Mouse (Mus musculus) embryonic facial prominence, embryonic 12.5 days (tissue): ENCODE results near the gene Olfr465-ps1. TPM values are rescaled to one million over a fixed set of nuclear protein-coding genes. Genes with fewer than 3 reads are reported as not detected.
A peak's percentile ranks its signal among the peaks of the same experiment; 100 is the strongest.

Experiments
- ATAC-seq: fragments of 200-750 bp; cut with Nextera tagmentation; 2 replicates; pipeline ENCODE4 v1.8.0; 2017; ENCODE audit not compliant: insufficient number of reproducible peaks, insufficient read depth, low FRiP score, low TSS enrichment
- H3K27ac ChIP-seq: fragments of 300-500 bp; sonication (generic); 2 replicates; pipeline ENCODE4 v1.5.1; 2016; ENCODE audit warnings: mild to moderate bottlenecking
- H3K27me3 ChIP-seq: fragments of 300-500 bp; sonication (generic); 2 replicates; pipeline ENCODE4 v1.6.1; 2016; ENCODE audit warnings: mild to moderate bottlenecking, moderate library complexity
- H3K36me3 ChIP-seq: fragments of 300-500 bp; sonication (generic); 2 replicates; pipeline ENCODE4 v1.6.1; 2016; ENCODE audit warnings: mild to moderate bottlenecking
- H3K4me1 ChIP-seq: fragments of 300-500 bp; sonication (generic); 2 replicates; pipeline ENCODE4 v1.6.1; 2016
- H3K4me2 ChIP-seq: fragments of 300-500 bp; sonication (generic); replicated peaks from 2 replicates; pipeline ENCODE4 v1.6.1; 2016; ENCODE audit warnings: mild to moderate bottlenecking, moderate library complexity
- H3K4me3 ChIP-seq: fragments of 300-500 bp; sonication (generic); 2 replicates; pipeline ENCODE4 v1.5.1; 2016; ENCODE audit warnings: mild to moderate bottlenecking
- H3K9ac ChIP-seq: fragments of 300-500 bp; sonication (generic); 2 replicates; pipeline ENCODE4 v1.6.1; 2016; ENCODE audit warnings: mild to moderate bottlenecking, moderate library complexity
- H3K9me3 ChIP-seq: fragments of 300-500 bp; sonication (generic); 2 replicates; pipeline ENCODE4 v1.6.1; 2016; ENCODE audit warnings: mild to moderate bottlenecking, moderate library complexity
- WGBS: fragments of 180-500 bp; shearing (Covaris S2); methylation state at CpG from one replicate; pipeline ENCODE4 v1.1.7; 2016; 5-methylcytosine and 5-hydroxymethylcytosine counted together
- polyA plus RNA-seq: library from polyadenylated mRNA; unstranded; fragments of >200 nt; fragmentation: Nextera tagmentation; extraction: Ambion mirVana; gene quantifications from 2 replicates; pipeline ENCODE4 v1.2.1, GENCODE M21; 2016

The Olfr465-ps1 gene
- polyA plus RNA-seq, 1 experiment from 2014 or later: not detected

GRCm38 (mm10) chr13:65174102-65174501 is 36.2 kb downstream of the Olfr465-ps1 start:
- no peaks in the 10 kb centered on the region for H3K27me3 ChIP-seq
- WGBS: 83% methylated on average over 3 of the region's 3 CpGs
- H3K9ac ChIP-seq: no peak overlapping the region
- no peaks in the 10 kb centered on the region for H3K36me3 ChIP-seq
- H3K4me1 ChIP-seq: no peaks in the 10 kb centered on the region
- H3K27ac ChIP-seq: no peak overlapping the region
- no peak overlapping the region for H3K4me3 ChIP-seq
- ATAC-seq: no peak
- no peak overlapping the region for H3K4me2 ChIP-seq
- H3K9me3 ChIP-seq: 0 out of 2 replicates have a peak, but pooled peaks cover 3% of the 10 kb centered on the region

DNA sequence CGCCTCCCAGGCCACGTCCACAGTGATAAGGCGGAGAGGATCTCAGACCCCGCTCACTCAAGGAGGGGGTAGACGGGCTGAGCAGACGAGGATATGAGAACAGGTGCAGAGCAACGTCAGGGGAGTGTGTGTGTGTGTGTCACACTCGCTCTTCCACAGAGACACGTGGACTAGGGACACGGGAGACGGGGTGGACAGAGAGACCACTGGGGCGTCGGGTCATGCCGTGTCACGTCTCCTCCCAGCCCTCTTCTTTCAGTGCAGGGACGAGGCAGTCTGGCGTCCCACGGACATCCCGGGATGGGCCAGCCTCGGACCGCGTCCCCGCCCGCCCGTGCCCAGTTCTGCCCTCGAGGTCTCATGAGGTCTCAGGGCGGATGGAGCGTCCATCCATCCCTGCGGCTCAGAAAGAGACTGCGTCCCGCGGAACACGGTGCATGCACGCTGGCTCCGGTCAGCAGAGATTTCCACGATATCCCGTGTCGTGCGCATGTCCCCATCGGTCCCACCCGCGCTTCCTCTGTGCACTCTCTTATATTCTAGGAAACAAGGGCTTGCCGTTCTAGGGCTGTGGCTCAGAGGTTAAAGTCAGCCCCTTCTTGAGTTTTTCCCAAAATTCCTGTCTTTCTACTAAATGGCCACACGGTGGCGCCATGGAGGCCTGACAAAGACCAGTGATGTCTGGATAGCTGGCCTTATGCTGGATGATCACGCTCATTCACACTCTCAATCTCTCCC is 38.0 kb downstream of the Olfr465-ps1 start:
- Histone ChIP-seq H3K36me3 (no peaks in the 10 kb centered on the region), H3K27me3 (no peaks in the 10 kb centered on the region), H3K9ac (no peak overlapping the region), H3K9me3 (0 out of 2 replicates have a peak, but pooled peaks cover 3% of the 10 kb centered on the region), H3K27ac (no peak overlapping the region), H3K4me2 (peak overlapping the region; percentile 43), H3K4me1 (no peaks in the 10 kb centered on the region), H3K4me3 (0 out of 2 replicates have a peak overlapping the region, but pooled peaks have one; percentile 5)
- no peak for ATAC-seq
- WGBS: 18% methylated on average over 46 of the region's 46 CpGs

DNA sequence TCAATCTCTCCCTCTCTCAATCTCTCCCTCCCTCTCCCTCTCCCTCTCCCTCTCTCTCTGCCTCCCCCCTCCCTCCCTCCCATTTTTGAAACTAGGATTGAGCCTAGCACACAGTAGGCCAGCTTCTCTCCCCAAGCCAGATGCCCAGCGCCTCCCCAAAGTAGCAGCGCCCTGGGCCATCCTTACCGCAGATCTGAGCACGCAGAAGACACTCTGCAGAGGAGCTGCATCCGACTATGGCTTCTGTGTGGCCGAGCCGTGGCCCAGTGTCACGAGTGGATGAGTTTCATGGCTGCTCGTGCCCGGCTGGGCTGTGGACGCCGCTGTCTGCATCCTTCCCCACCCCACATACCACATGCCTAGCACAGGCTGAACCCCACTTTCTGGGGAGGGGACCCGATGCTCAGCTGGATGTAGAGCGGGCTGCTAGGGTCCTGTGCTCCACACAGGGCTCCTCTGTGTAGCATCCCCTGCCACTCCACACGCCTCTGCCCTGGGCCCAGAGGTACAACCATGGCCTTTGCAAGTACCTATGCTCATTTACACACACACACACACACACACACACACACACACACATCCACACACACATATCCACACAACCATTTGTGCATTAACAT is 38.7 kb downstream of the Olfr465-ps1 start:
- Histone ChIP-seq H3K4me1 (no peaks in the 10 kb centered on the region), H3K27me3 (no peaks in the 10 kb centered on the region), H3K36me3 (no peaks in the 10 kb centered on the region), H3K4me3 (no peak overlapping the region), H3K27ac (no peak overlapping the region), H3K9ac (no peak overlapping the region), H3K9me3 (no peaks in the 10 kb centered on the region), H3K4me2 (no peak overlapping the region)
- no peak for ATAC-seq
- 56% methylated on average over 15 of the region's 15 CpGs for WGBS

Other genes starting within 250 kb of the Olfr465-ps1 start
- 0.03 and 0.33 TPM in 2 replicates for gene Cntnap3, start 234.1 kb upstream of the Olfr465-ps1 start, polyA plus RNA-seq
- not detected in 2 replicates for gene Spata31, start 220.7 kb upstream of the Olfr465-ps1 start, polyA plus RNA-seq
- gene Spata31d1c, start 105.0 kb upstream of the Olfr465-ps1 start, polyA plus RNA-seq: not detected in 2 replicates
- not detected in 2 replicates for gene Prss47, start 85.3 kb upstream of the Olfr465-ps1 start, polyA plus RNA-seq
- gene Mfsd14b, start 25.1 kb upstream of the Olfr465-ps1 start, polyA plus RNA-seq: 57.1 and 60.5 TPM in 2 replicates
- not detected in 2 replicates for gene Olfr466, start 12.2 kb downstream of the Olfr465-ps1 start, polyA plus RNA-seq
- gene Nlrp4f, start 67.9 kb downstream of the Olfr465-ps1 start, polyA plus RNA-seq: not detected in 2 replicates
- not detected in 2 replicates for gene Gm10775, start 121.5 kb downstream of the Olfr465-ps1 start, polyA plus RNA-seq
- 19.2 and 20.8 TPM in 2 replicates for gene Zfp369, start 140.7 kb downstream of the Olfr465-ps1 start, polyA plus RNA-seq